Mouse (Mus musculus) gastrocnemius, postnatal 14 days (tissue): ENCODE data around the gene Grhl1. TPM values are rescaled to one million over a fixed set of nuclear protein-coding genes. Genes with fewer than 3 reads are reported as not detected.
"Not testable (repeated sequence)": the region's sequence is repeated elsewhere in the genome, so short reads cannot be mapped to it uniquely, and the experiment has no call there.

Experiments used
- DNase-seq: peaks from one replicate; pipeline ENCODE4 v3.0.0; 2021; ENCODE audit warnings: mixed read lengths
- intact Hi-C: fragments of 180-260 bp; cut with DNase I; formaldehyde crosslinking; loops from one replicate; pipeline ENCODE4 v1.15.1; 2025; ENCODE audit warnings: low total_unique reads
- long read RNA-seq, 2 experiments: library from polyadenylated mRNA; stranded (forward); transcript quantifications; one replicate each; pipeline ENCODE4 v2.0.0; 2021
- total RNA-seq, 2 experiments: library from RNA; stranded (reverse); gene quantifications; 2 replicates each; pipeline ENCODE4 v1.2.3; 2021

Gene Grhl1
- under 1 TPM; 0.16 to 0.22 TPM for total RNA-seq
- long read RNA-seq, experiment 1, partial matches to known transcripts: 0 of 1 reads
- long read RNA-seq, experiment 1, other reads (novel, unspliced or antisense): 1 of 1 reads
- long read RNA-seq, experiment 2: 0 reads

- peak; percentile 94 for DNase-seq
- intact Hi-C loops: no loop called here
These were observed at the start of gene Grhl1 for GRCm38 (mm10) chr12:24571523-24572392. TSS of gene Grhl1 (plus strand) at chr12:24572283.

GRCm38 (mm10) chr12:24525065-24525464, 47.0 kb upstream of the Grhl1 start:
- intact Hi-C loops, DNase-seq: not testable (repeated sequence)

GRCm38 (mm10) chr12:24536390-24536789, 35.7 kb upstream of the Grhl1 start:
- intact Hi-C loops: no loop called here
- no peak for DNase-seq

- DNase-seq: no peak
- intact Hi-C loops: no loop called here
These were observed 34.9 kb upstream of the Grhl1 start for GRCm38 (mm10) chr12:24537201-24537600.

- intact Hi-C loops: no loop called here
These were observed 34.1 kb upstream of the Grhl1 start for GRCm38 (mm10) chr12:24537965-24538364.

GRCm38 (mm10) chr12:24541426-24542154, 30.5 kb upstream of the Grhl1 start:
- intact Hi-C loops: no loop called here

More at GRCm38 (mm10) chr12:24537965-24538364, 34.1 kb upstream of the Grhl1 start:
- no peak for DNase-seq

GRCm38 (mm10) chr12:24547686-24548085, 24.4 kb upstream of the Grhl1 start:
- intact Hi-C loops: no loop called here
- no peak for DNase-seq

More at GRCm38 (mm10) chr12:24541426-24542154, 30.5 kb upstream of the Grhl1 start:
- DNase-seq: no peak

GRCm38 (mm10) chr12:24548885-24549284, 23.2 kb upstream of the Grhl1 start:
- no peak for DNase-seq
- intact Hi-C loops: no loop called here

GRCm38 (mm10) chr12:24552531-24552930, 19.6 kb upstream of the Grhl1 start:
- intact Hi-C loops: no loop called here
- DNase-seq: no peak

GRCm38 (mm10) chr12:24555976-24556375, 16.1 kb upstream of the Grhl1 start:
- DNase-seq: no peak
- intact Hi-C loops: no loop called here

- intact Hi-C loops: no loop called here
- DNase-seq: no peak
These were observed 8.6 kb upstream of the Grhl1 start for GRCm38 (mm10) chr12:24563395-24563960.

GRCm38 (mm10) chr12:24565311-24565710, 6.8 kb upstream of the Grhl1 start:
- no peak for DNase-seq
- intact Hi-C loops: no loop called here

- DNase-seq: no peak
- intact Hi-C loops: no loop called here
These were observed 4.5 kb upstream of the Grhl1 start for GRCm38 (mm10) chr12:24567606-24568005.

- intact Hi-C loops: no loop called here
These were observed 565 bp downstream of the Grhl1 start for GRCm38 (mm10) chr12:24572421-24573274.

GRCm38 (mm10) chr12:24573275-24573580, 1.1 kb downstream of the Grhl1 start:
- intact Hi-C loops: no loop called here
- DNase-seq: no peak

More at GRCm38 (mm10) chr12:24572421-24573274, 565 bp downstream of the Grhl1 start:
- no peak for DNase-seq

GRCm38 (mm10) chr12:24574870-24575269, 2.8 kb downstream of the Grhl1 start:
- DNase-seq: no peak
- intact Hi-C loops: no loop called here

GRCm38 (mm10) chr12:24580452-24580851, 8.4 kb downstream of the Grhl1 start:
- intact Hi-C loops: no loop called here
- no peak for DNase-seq

GRCm38 (mm10) chr12:24580996-24581683, 9.1 kb downstream of the Grhl1 start:
- intact Hi-C loops: no loop called here
- DNase-seq: no peak

- DNase-seq: no peak
- intact Hi-C loops: no loop called here
These were observed 11.6 kb downstream of the Grhl1 start for GRCm38 (mm10) chr12:24583653-24584052.
